Mouse (Mus musculus) ES-CJ7 (cell line): ENCODE measurements around the gene G6pc.
A peak's percentile ranks its signal among the peaks of the same experiment; 100 is the strongest.
"Not testable (repeated sequence)": the region's sequence is repeated elsewhere in the genome, so short reads cannot be mapped to it uniquely, and the experiment has no call there.

ENCODE experiments used
- DNase-seq: peaks from one replicate; pipeline ENCODE4 v3.0.0; 2011; ENCODE audit warnings: low read depth, low spot score

G6pc gene

DNA sequence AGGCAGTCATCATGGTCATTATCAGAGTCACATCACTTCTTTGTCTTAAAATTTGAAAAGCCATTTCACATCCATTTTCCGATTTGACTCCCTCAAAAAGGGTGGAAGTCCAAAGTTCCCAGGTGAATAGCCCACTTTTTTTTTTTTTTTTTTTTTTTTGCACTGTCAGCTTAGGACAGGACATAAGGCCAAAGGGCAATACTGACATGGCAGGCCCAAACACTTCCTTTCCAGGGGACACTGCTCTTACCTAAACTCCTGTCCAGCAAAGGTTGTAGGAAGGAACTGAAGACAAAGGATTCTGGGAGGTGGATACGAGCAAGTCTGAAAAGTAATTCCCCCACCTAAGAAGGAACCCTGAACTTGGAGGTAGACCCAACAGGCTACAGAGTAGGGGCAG is 11.4 kb upstream of the G6pc start:
- DNase-seq: no peak

- no peak for DNase-seq
These were observed 9.7 kb upstream of the G6pc start for GRCm38 (mm10) chr11:101357505-101358182.

GRCm38 (mm10) chr11:101359776-101360175 is 7.6 kb upstream of the G6pc start:
- DNase-seq: no peak

DNA sequence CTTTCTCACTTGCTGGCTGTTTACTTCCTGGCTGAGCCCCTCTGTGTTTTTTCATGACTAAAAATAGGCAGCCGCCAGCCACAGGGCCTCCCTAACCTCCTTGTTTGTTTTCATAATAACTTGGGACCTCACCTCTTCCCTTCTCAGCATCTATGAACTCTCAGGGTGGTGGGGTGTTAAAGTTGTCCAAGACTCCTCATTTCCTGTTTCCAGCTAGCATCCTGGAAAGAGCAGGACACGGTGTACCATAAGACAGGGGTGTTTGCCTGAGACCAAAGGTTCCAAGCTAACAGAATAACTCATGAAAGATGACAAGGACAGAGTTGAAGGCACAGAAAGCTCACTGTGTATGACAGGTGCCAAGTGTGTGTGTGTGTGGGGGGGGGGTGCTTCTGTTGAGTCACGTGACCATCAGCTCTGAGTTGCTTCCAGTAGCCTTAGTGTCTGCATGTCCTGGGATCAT is 6.7 kb upstream of the G6pc start:
- no peak for DNase-seq

DNA sequence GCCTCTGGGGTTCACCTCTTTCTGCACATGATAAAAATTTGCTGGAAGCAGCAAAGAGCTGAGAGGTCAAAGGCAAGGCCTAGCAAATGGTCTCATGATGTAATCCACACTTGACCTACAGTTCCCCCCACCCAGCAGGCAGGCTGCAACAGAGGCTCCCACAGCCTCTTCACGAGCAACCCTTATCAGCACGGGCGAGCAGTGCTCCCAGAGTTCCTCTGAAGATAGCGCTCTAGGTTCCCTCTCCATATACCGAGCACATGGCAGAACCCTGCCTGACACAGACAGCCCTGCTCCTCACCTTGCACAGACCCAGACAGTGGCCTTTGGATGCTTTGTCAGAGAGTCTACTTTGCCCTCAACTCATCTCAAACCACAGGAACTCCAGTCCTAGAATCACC is 2.8 kb upstream of the G6pc start:
- no peak for DNase-seq

- no peak for DNase-seq
These were observed 2.8 kb downstream of the G6pc start for GRCm38 (mm10) chr11:101370141-101370540.

DNA sequence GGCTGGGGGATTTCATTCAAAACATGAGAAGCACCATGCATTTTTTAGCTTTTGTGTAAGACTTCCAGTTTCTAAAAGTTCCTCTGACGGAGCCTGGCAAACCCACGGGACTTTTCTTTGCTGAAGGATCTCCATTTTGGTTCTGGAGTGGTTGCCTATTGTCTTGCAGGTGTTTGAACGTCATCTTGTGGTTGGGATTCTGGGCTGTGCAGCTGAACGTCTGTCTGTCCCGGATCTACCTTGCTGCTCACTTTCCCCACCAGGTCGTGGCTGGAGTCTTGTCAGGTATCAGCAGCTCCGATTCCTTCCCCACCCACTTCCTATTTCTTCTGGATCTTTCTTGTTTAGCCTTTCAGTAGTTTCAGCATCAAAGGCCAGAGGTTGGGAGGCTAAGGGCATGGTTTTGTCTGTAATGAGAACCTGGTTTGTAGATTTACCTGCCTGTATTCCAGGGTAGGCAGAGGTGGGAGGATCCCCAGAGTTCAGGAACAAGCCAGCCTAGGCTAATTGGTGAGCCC is 7.1 kb downstream of the G6pc start:
- DNase-seq: no peak

- not testable (repeated sequence) for DNase-seq
These were observed 10.8 kb downstream of the G6pc start for GRCm38 (mm10) chr11:101378196-101378595.

DNA sequence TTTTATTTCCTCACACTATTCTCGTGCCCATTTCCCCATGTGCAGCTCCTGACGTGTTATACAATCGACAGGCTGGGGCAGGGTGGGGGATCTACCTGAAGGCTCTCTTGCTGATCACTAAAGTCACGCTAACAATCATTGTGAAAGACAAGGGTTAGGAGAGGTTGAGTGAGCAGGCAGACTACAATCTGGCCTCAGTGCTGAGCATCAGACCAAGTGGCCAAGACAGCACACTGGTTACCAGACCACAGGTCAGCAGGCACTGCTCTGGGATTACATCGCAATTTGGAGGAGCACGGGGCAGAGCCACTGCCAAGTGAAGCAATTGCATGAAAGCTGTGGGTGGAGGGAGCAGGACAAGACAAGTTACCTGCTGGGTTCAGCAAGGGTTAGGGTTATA is 11.6 kb downstream of the G6pc start:
- DNase-seq: no peak

- DNase-seq: peak; percentile 60
These were observed 14.5 kb downstream of the G6pc start for GRCm38 (mm10) chr11:101381817-101382216.

DNA sequence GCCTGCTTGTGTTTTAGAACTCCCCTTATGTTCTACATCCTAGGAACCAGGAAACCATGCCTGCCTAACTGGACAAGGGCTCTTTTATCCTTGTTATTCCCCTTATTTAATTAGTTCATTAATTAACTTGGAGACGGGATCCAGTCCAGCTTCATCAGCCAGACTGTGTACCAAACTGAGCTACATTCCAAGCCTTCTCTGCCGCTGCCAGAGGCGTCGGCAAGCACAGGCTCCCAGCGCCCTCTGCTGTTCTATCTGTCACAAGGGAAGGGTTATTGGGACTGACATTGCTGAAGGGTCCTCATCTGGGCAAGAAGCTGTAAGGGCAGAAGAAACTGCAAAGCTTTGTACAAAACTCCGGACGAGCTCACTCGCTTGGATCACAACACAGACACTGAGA is 27.7 kb downstream of the G6pc start:
- peak; percentile 75 for DNase-seq

DNA sequence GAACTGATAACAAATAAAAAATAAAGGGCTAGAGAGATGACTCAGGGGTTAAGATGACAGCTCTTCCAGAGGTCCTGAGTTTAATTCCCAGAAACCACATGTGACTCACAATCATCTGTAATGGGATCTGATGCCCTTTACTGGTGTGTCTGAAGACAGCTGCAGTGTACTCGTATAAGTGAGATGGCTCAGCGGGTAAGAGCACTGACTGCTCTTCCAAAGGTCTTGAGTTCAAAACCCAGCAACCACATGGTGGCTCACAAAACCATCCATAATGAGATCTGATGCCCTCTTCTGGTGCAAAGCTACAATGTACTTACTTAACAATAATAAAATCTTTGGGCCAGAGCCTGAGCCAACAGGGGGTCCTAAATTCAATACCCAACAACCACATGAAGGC is 47.9 kb downstream of the G6pc start:
- DNase-seq: peak; percentile 42

- peak; percentile 74 for DNase-seq
These were observed 49.2 kb downstream of the G6pc start for GRCm38 (mm10) chr11:101416433-101417100.

DNA sequence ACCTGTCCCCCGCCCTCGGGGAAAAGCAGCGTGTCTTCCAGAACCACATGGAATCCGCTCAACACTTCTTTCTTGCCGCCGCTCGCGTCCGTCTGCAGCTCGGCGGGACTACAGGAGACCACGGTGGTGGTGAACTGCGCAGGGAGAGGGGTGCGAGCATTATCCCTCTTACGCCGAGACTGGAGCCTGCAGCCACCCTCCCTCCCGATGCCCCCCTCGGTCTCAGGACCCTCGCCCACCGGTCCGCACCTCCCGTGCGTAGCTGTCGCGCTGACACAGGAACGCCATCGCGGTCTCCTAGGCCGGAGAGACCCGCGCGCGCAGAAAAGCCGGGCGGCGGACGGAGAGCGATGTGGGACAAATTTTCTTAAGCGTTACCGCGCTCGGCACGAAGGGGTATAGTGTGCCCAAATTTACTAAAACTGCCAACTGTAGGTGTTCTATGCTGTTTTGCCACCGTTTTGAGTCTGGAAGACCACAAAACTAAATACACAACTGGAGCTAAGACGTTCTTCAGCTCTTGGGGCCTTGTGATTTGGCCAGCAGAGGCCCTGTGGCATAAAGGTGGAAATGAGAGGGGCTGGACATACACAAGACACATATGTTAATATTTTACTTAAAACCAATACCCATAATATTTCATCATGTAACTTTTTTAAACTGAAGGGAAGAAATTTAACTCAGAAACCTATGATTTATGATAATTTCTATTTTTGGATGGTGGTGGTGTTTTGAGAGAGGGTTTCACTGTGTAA is 49.9 kb downstream of the G6pc start, which contains the start of gene Aarsd1:
TSS of gene Aarsd1 (minus strand) at position 515 of the 755 bp plus-strand sequence.
- DNase-seq: peak; percentile 85

- no peak for DNase-seq
These were observed 51.6 kb downstream of the G6pc start for GRCm38 (mm10) chr11:101418991-101419390.

- DNase-seq: peak; percentile 88
These were observed 52.2 kb downstream of the G6pc start for GRCm38 (mm10) chr11:101419610-101420009.

GRCm38 (mm10) chr11:101420148-101420547 is 52.8 kb downstream of the G6pc start:
- DNase-seq: no peak

DNA sequence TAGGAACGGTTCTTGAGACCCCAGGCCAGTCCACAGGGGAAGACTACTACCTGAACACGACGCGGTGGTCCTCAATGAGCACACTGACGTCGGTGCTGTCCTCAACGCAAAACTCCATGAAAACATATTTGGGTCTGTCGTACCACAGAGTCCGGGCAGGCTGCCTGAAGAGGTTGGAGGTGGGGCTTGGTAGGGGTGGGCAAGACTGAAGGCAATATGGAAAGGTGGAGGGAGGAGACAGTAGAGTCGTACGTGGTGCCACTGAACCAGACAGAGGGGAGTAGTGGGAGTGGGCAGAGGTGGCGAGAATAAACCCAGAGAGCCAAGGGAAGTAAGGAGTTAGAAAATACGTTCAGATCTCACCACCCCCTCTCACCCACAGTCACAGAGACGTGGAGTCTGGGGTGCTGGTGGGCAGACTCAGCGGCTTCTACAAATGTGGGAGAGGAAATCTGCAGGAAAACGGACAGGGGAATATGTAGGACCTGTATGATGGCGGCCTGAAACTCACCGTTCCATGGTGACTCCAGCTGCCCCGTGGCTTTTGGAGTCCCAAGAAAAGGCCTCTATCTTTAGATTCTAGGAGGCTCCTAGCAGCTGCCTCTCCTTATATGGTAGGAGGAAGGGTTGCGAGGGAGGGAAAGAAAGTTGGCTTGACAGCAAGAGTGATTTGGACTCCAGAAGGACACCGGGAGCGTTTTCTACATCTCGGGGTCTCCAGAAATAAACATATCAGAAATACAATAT is 56.9 kb downstream of the G6pc start, which contains the start of gene Gm27029:
TSS of gene Gm27029 (minus strand) at position 692 of the 747 bp plus-strand sequence.
- peak; percentile 71 for DNase-seq

DNA sequence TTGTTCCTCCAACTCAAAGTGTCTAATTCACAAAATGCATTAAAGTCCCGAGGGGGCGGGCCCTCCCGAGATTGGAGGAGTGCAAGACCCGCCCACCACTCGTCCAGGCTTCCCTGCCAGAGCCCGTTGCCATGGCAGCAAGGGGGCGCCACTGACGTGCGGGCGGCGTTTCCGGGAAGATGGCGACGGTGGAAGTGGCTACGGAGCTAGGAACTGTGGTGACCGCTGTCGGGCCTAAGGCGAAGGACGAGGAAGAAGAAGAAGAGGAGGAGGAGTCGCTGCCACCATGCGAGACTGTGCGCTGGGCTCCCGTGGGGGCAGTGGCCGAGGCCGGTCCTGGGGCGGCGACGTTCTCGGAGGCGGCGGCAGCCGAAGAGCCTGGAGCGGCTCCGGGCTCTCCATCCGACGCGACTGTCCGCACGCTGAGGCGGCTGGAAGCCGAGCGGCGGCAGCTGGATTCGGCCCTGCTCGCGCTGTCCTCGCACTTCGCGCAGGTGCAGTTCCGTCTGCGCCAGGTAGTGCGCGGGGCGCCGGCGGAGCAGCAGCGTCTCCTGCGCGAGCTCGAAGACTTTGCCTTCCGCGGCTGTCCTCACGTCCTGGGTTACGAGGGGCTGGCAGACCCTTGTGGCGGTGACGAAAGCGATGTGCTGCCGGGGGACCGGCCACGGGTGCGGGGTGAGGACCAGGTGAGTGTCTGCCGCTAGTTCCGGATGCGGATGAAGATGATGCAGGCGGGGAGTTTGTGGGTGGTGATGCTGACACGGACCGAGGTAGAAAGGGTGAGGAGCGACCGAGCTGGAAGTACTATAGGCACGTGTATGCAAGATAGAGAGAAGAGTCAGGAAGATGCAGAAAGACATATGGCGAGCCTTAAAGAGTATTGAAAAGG is 57.8 kb downstream of the G6pc start, which contains the start of the genes Rundc1 and Ptges3l:
TSS of gene Rundc1 (plus strand) at position 161 of the 889 bp plus-strand sequence.
TSS of gene Ptges3l (minus strand) at position 409 of the 889 bp plus-strand sequence.
- peak; percentile 95 for DNase-seq

GRCm38 (mm10) chr11:101426165-101426564 is 58.8 kb downstream of the G6pc start:
- no peak for DNase-seq
